Mouse (Mus musculus) limb, embryonic 15.5 days (tissue): ENCODE results near the gene Preb. TPM values are rescaled to one million over a fixed set of nuclear protein-coding genes. Genes with fewer than 3 reads are reported as not detected.
A peak's percentile ranks its signal among the peaks of the same experiment; 100 is the strongest.

Experiments used
- ATAC-seq: fragments of 200-750 bp; cut with Nextera tagmentation; 2 replicates; pipeline ENCODE4 v1.8.0; 2017; ENCODE audit warnings: low read depth, moderate TSS enrichment; ENCODE audit not compliant: insufficient number of reproducible peaks, low FRiP score, low TSS enrichment
- H3K27ac ChIP-seq: fragments of 300-500 bp; sonication (generic); 2 replicates; pipeline ENCODE4 v1.5.1; 2015; ENCODE audit warnings: moderate library complexity, mild to moderate bottlenecking, inconsistent platforms
- H3K27me3 ChIP-seq: fragments of 300-500 bp; sonication (generic); 2 replicates; pipeline ENCODE4 v1.6.1; 2015; ENCODE audit warnings: inconsistent platforms
- H3K36me3 ChIP-seq: fragments of 300-500 bp; sonication (generic); 2 replicates; pipeline ENCODE4 v1.6.1; 2015; ENCODE audit warnings: inconsistent platforms
- H3K4me1 ChIP-seq: fragments of 300-500 bp; sonication (generic); 2 replicates; pipeline ENCODE4 v1.6.1; 2015; ENCODE audit warnings: inconsistent platforms
- H3K4me2 ChIP-seq: fragments of 300-500 bp; sonication (generic); 2 replicates; pipeline ENCODE4 v1.6.1; 2015; ENCODE audit warnings: mild to moderate bottlenecking, inconsistent platforms
- H3K4me3 ChIP-seq: fragments of 300-500 bp; sonication (generic); 2 replicates; pipeline ENCODE4 v1.5.1; 2015; ENCODE audit warnings: mild to moderate bottlenecking, inconsistent platforms
- H3K9ac ChIP-seq: fragments of 300-500 bp; sonication (generic); 2 replicates; pipeline ENCODE4 v1.6.1; 2015; ENCODE audit warnings: inconsistent platforms
- H3K9me3 ChIP-seq: fragments of 300-500 bp; sonication (generic); 2 replicates; pipeline ENCODE4 v1.6.1; 2016; ENCODE audit warnings: inconsistent platforms
- WGBS: fragments of 180-500 bp; shearing (Covaris S2); methylation state at CpG from one replicate; pipeline ENCODE4 v1.1.7; 2015; 5-methylcytosine and 5-hydroxymethylcytosine counted together
- polyA plus RNA-seq: library from polyadenylated mRNA; unstranded; fragments of >200 nt; fragmentation: Nextera tagmentation; extraction: Ambion mirVana; gene quantifications from 2 replicates; pipeline ENCODE4 v1.2.1, GENCODE M21; 2015

Gene Preb
- polyA plus RNA-seq, 1 experiment from 2014 or later = 128 TPM

- peak overlapping the region; percentile 67 for H3K27ac ChIP-seq
- H3K9ac ChIP-seq = no peak overlapping the region
- 0 out of 2 replicates have a peak, but pooled peaks have one; percentile 20 for ATAC-seq
- no peaks in the 10 kb centered on the region for H3K27me3 ChIP-seq
- WGBS = 64% methylated on average over 11 of the region's 11 CpGs
- no peak overlapping the region for H3K4me2 ChIP-seq
- H3K4me1 ChIP-seq = peaks cover 76% of the 10 kb centered on the region
- no peaks in the 10 kb centered on the region for H3K9me3 ChIP-seq
- peaks cover 44% of the 10 kb centered on the region for H3K36me3 ChIP-seq
- no peak overlapping the region for H3K4me3 ChIP-seq
Measured at GRCm38 (mm10) chr5:30919831-30920614, 40.1 kb downstream of the Preb start.

- no peak overlapping the region for H3K4me3 ChIP-seq
- ATAC-seq = no peak
- peaks cover 44% of the 10 kb centered on the region for H3K36me3 ChIP-seq
- WGBS = 71% methylated on average over 8 of the region's 8 CpGs
- 0 out of 2 replicates have a peak overlapping the region, but pooled peaks have one; percentile 54 for H3K27ac ChIP-seq
- no peaks in the 10 kb centered on the region for H3K9me3 ChIP-seq
- no peaks in the 10 kb centered on the region for H3K27me3 ChIP-seq
- no peak overlapping the region for H3K4me2 ChIP-seq
- peaks cover 86% of the 10 kb centered on the region for H3K4me1 ChIP-seq
- no peak overlapping the region for H3K9ac ChIP-seq
Measured at GRCm38 (mm10) chr5:30918691-30919090, 41.5 kb downstream of the Preb start.

GRCm38 (mm10) chr5:30917891-30918670 is 42.1 kb downstream of the Preb start:
- peak overlapping the region; percentile 54; the same call in 1 of the 2 replicates for H3K27ac ChIP-seq
- no peaks in the 10 kb centered on the region for H3K9me3 ChIP-seq
- no peak overlapping the region for H3K9ac ChIP-seq
- H3K4me1 ChIP-seq = peaks cover 91% of the 10 kb centered on the region
- no peak overlapping the region for H3K4me3 ChIP-seq
- no peak for ATAC-seq
- no peak overlapping the region for H3K4me2 ChIP-seq
- no peaks in the 10 kb centered on the region for H3K27me3 ChIP-seq
- WGBS = 87% methylated on average over 31 of the region's 31 CpGs
- H3K36me3 ChIP-seq = peaks cover 44% of the 10 kb centered on the region

GRCm38 (mm10) chr5:30917348-30917747 is 42.8 kb downstream of the Preb start:
- Histone ChIP-seq H3K36me3 (peaks cover 44% of the 10 kb centered on the region), H3K9ac (no peak overlapping the region), H3K27ac (peak overlapping the region; percentile 40), H3K9me3 (no peaks in the 10 kb centered on the region), H3K4me2 (no peak overlapping the region), H3K27me3 (no peaks in the 10 kb centered on the region), H3K4me3 (no peak overlapping the region), H3K4me1 (peaks cover 91% of the 10 kb centered on the region)
- 88% methylated on average over 11 of the region's 11 CpGs for WGBS
- ATAC-seq = no peak

GRCm38 (mm10) chr5:30916841-30917240 is 43.3 kb downstream of the Preb start:
- Histone ChIP-seq H3K9ac (no peak overlapping the region), H3K4me1 (peaks cover 91% of the 10 kb centered on the region), H3K36me3 (peaks cover 44% of the 10 kb centered on the region), H3K27me3 (no peaks in the 10 kb centered on the region), H3K4me3 (no peak overlapping the region), H3K27ac (peak overlapping the region; percentile 40), H3K9me3 (no peaks in the 10 kb centered on the region), H3K4me2 (no peak overlapping the region)
- ATAC-seq = no peak
- 90% methylated on average over 9 of the region's 9 CpGs for WGBS

GRCm38 (mm10) chr5:30915974-30916433 is 44.2 kb downstream of the Preb start:
- peak overlapping the region; percentile 89 for H3K4me2 ChIP-seq
- ATAC-seq = peak; percentile 23; the same call in 1 of the 2 replicates
- H3K4me1 ChIP-seq = peaks cover 90% of the 10 kb centered on the region
- peak overlapping the region; percentile 98 for H3K27ac ChIP-seq
- 7% methylated on average over 7 of the region's 7 CpGs for WGBS
- no peaks in the 10 kb centered on the region for H3K27me3 ChIP-seq
- H3K4me3 ChIP-seq = peak overlapping the region; percentile 53
- no peaks in the 10 kb centered on the region for H3K9me3 ChIP-seq
- peaks cover 43% of the 10 kb centered on the region for H3K36me3 ChIP-seq
- no peak overlapping the region for H3K9ac ChIP-seq

- no peak for ATAC-seq
- no peaks in the 10 kb centered on the region for H3K27me3 ChIP-seq
- H3K27ac ChIP-seq = peak overlapping the region; percentile 98
- peak overlapping the region; percentile 89 for H3K4me2 ChIP-seq
- peak overlapping the region; percentile 53 for H3K4me3 ChIP-seq
- no peaks in the 10 kb centered on the region for H3K9me3 ChIP-seq
- H3K36me3 ChIP-seq = peaks cover 37% of the 10 kb centered on the region
- H3K9ac ChIP-seq = peak overlapping the region; percentile 64
- 34% methylated on average over 9 of the region's 9 CpGs for WGBS
- H3K4me1 ChIP-seq = peaks cover 90% of the 10 kb centered on the region
Measured at GRCm38 (mm10) chr5:30915456-30915855, 44.7 kb downstream of the Preb start.

GRCm38 (mm10) chr5:30914849-30915248 is 45.3 kb downstream of the Preb start:
- Histone ChIP-seq H3K9ac (peak overlapping the region; percentile 64), H3K27ac (peak overlapping the region; percentile 98), H3K4me3 (peak overlapping the region; percentile 53), H3K4me2 (peak overlapping the region; percentile 89), H3K4me1 (peaks cover 86% of the 10 kb centered on the region), H3K27me3 (no peaks in the 10 kb centered on the region), H3K36me3 (peaks cover 31% of the 10 kb centered on the region), H3K9me3 (no peaks in the 10 kb centered on the region)
- no peak for ATAC-seq
- 29% methylated on average over 6 of the region's 6 CpGs for WGBS

- peak overlapping the region; percentile 64 for H3K9ac ChIP-seq
- no peak for ATAC-seq
- H3K4me3 ChIP-seq = peak overlapping the region; percentile 53
- peaks cover 86% of the 10 kb centered on the region for H3K4me1 ChIP-seq
- peak overlapping the region; percentile 89 for H3K4me2 ChIP-seq
- H3K27me3 ChIP-seq = no peaks in the 10 kb centered on the region
- 23% methylated on average over 7 of the region's 7 CpGs for WGBS
- peaks cover 24% of the 10 kb centered on the region for H3K36me3 ChIP-seq
- peak overlapping the region; percentile 98 for H3K27ac ChIP-seq
- H3K9me3 ChIP-seq = no peaks in the 10 kb centered on the region
Measured at GRCm38 (mm10) chr5:30914101-30914635, 46.0 kb downstream of the Preb start.

GRCm38 (mm10) chr5:30913060-30913841 is 46.9 kb downstream of the Preb start, which contains the start of gene Emilin1:
Gene Emilin1, plus strand, starts transcription at chr5:30913402.
- Histone ChIP-seq H3K4me2 (peak within 1 kb of the TSS; percentile 89), H3K4me1 (peaks cover 86% of the 10 kb centered on the region), H3K9ac (peak within 1 kb of the TSS; percentile 64), H3K9me3 (no peaks in the 10 kb centered on the region), H3K27ac (peak within 1 kb of the TSS; percentile 98), H3K36me3 (peaks cover 15% of the 10 kb centered on the region), H3K27me3 (no peaks in the 10 kb centered on the region), H3K4me3 (peak within 1 kb of the TSS; percentile 53)
- ATAC-seq = peak; percentile 83
- 11% methylated on average over 12 of the region's 13 CpGs for WGBS

- no peak for ATAC-seq
- Histone ChIP-seq H3K27ac (peak overlapping the region; percentile 98), H3K4me2 (no peak overlapping the region), H3K9me3 (no peaks in the 10 kb centered on the region), H3K36me3 (peaks cover 4% of the 10 kb centered on the region), H3K27me3 (no peaks in the 10 kb centered on the region), H3K4me3 (no peak overlapping the region), H3K9ac (no peak overlapping the region), H3K4me1 (peaks cover 76% of the 10 kb centered on the region)
- 38% methylated on average over 5 of the region's 5 CpGs for WGBS
Measured at GRCm38 (mm10) chr5:30912156-30912555, 48.0 kb downstream of the Preb start.
